Mouse (Mus musculus): ENCODE data around the gene Celf6. TPM values are rescaled to one million over a fixed set of nuclear protein-coding genes. Genes with fewer than 3 reads are reported as not detected.

The Celf6 gene
- polyA plus RNA-seq, 1 experiment: not detected

- peaks cover 8% of the 10 kb centered on the region for H3K27me3 ChIP-seq (ENCODE audit: control insufficient read depth, insufficient read depth, insufficient read length)
- H3K4me3 ChIP-seq: no peak overlapping the region
- no peaks in the 10 kb centered on the region for H3K79me2 ChIP-seq (ENCODE audit: control insufficient read depth, insufficient read depth)
- TF ChIP-seq TCF3 (IDR thresholded peaks at IDR 0.05; ENCODE audit: insufficient read length, low read depth) (no peak), POLR2A (IDR thresholded peaks at IDR 0.05; ENCODE audit: insufficient read length, low read depth) (no peak), CEBPB (IDR thresholded peaks at IDR 0.05; ENCODE audit: insufficient read depth, poor library complexity, severe bottlenecking) (no peak), TCF12 (IDR thresholded peaks at IDR 0.05; ENCODE audit: insufficient read depth, poor library complexity, severe bottlenecking) (no peak), USF1 (IDR thresholded peaks at IDR 0.05; ENCODE audit: low read depth) (no peak), MYOD1 (IDR thresholded peaks at IDR 0.05; ENCODE audit: control insufficient read depth in 1 of 3, insufficient read length in 2 of 3, low read depth in 2 of 3) (no peak)
- no peak overlapping the region for H3K4me2 ChIP-seq (ENCODE audit: low read depth)
- H3K36me3 ChIP-seq (ENCODE audit: control insufficient read depth, insufficient read depth): no peaks in the 10 kb centered on the region
- H3ac ChIP-seq (ENCODE audit: control insufficient read depth, insufficient read length): no peak overlapping the region
Observed at GRCm38 (mm10) chr9:59610950-59611349, 33.2 kb downstream of the Celf6 start.

GRCm38 (mm10) chr9:59615797-59616196, 38.1 kb downstream of the Celf6 start:
- no peaks in the 10 kb centered on the region for H3K36me3 ChIP-seq (ENCODE audit: control insufficient read depth, insufficient read depth)
- H3ac ChIP-seq (ENCODE audit: control insufficient read depth, insufficient read length): no peak overlapping the region
- no peaks in the 10 kb centered on the region for H3K27me3 ChIP-seq (ENCODE audit: control insufficient read depth, insufficient read depth, insufficient read length)
- H3K4me2 ChIP-seq (ENCODE audit: low read depth): no peak overlapping the region
- peaks cover 27% of the 10 kb centered on the region for H3K79me2 ChIP-seq (ENCODE audit: control insufficient read depth, insufficient read depth)
- H3K4me3 ChIP-seq: no peak overlapping the region
- no peak for TF ChIP-seq MYOD1 (IDR thresholded peaks at IDR 0.05; ENCODE audit: control insufficient read depth in 1 of 3, insufficient read length in 2 of 3, low read depth in 2 of 3)
- no peak for TF ChIP-seq TCF12 (IDR thresholded peaks at IDR 0.05; ENCODE audit: insufficient read depth, poor library complexity, severe bottlenecking)
- TF ChIP-seq TCF3 (IDR thresholded peaks at IDR 0.05; ENCODE audit: insufficient read length, low read depth): no peak
- TF ChIP-seq CEBPB (IDR thresholded peaks at IDR 0.05; ENCODE audit: insufficient read depth, poor library complexity, severe bottlenecking): no peak
- TF ChIP-seq MYOG (IDR thresholded peaks at IDR 0.05; ENCODE audit: control insufficient read depth in 1 of 3, insufficient read depth in 1 of 3, insufficient read length in 2 of 3, low read depth in 2 of 3): no peak
- no peak for TF ChIP-seq SRF (IDR thresholded peaks at IDR 0.05; ENCODE audit: control insufficient read depth, insufficient read length, low read depth)
- no peak for TF ChIP-seq MAX (IDR thresholded peaks at IDR 0.05; ENCODE audit: low read depth)

- Histone ChIP-seq H3K27me3 (ENCODE audit: control insufficient read depth, insufficient read depth, insufficient read length) (no peaks in the 10 kb centered on the region), H3K4me2 (ENCODE audit: low read depth) (peak within 1 kb of the TSS; percentile 78), H3ac (ENCODE audit: control insufficient read depth, insufficient read length) (peak within 1 kb of the TSS; percentile 82), H3K4me3 (peak within 1 kb of the TSS; percentile 54), H3K36me3 (ENCODE audit: control insufficient read depth, insufficient read depth) (peaks cover under 1% of the 10 kb centered on the region), H3K79me2 (ENCODE audit: control insufficient read depth, insufficient read depth) (peaks cover 28% of the 10 kb centered on the region)
- TF ChIP-seq TCF12 (IDR thresholded peaks at IDR 0.05; ENCODE audit: insufficient read depth, poor library complexity, severe bottlenecking): no peak
- no peak for TF ChIP-seq CEBPB (IDR thresholded peaks at IDR 0.05; ENCODE audit: insufficient read depth, poor library complexity, severe bottlenecking)
- peak in 1 of 3 experiments; percentile 31 for TF ChIP-seq MYOD1 (IDR thresholded peaks at IDR 0.05; ENCODE audit: control insufficient read depth in 1 of 3, insufficient read length in 2 of 3, low read depth in 2 of 3)
- TF ChIP-seq MAX (IDR thresholded peaks at IDR 0.05; ENCODE audit: low read depth): no peak
- TF ChIP-seq USF1 (IDR thresholded peaks at IDR 0.05; ENCODE audit: low read depth): peak; percentile 86
- no peak for TF ChIP-seq E2F4 (IDR thresholded peaks at IDR 0.05; ENCODE audit: insufficient read depth)
- no peak for TF ChIP-seq REST (IDR thresholded peaks at IDR 0.05; ENCODE audit: insufficient read depth, insufficient read length)
- no peak for TF ChIP-seq SRF (IDR thresholded peaks at IDR 0.05; ENCODE audit: control insufficient read depth, insufficient read length, low read depth)
- TF ChIP-seq POLR2AphosphoS2 (IDR thresholded peaks at IDR 0.05; ENCODE audit: insufficient read length, low read depth): peak; percentile 91
- no peak for TF ChIP-seq MYOG (IDR thresholded peaks at IDR 0.05; ENCODE audit: control insufficient read depth in 1 of 3, insufficient read depth in 1 of 3, insufficient read length in 2 of 3, low read depth in 2 of 3)
- TF ChIP-seq TCF3 (IDR thresholded peaks at IDR 0.05; ENCODE audit: insufficient read length, low read depth): no peak
- TF ChIP-seq POLR2A (IDR thresholded peaks at IDR 0.05; ENCODE audit: insufficient read length, low read depth): no peak
Observed at GRCm38 (mm10) chr9:59616622-59617306, 39.0 kb downstream of the Celf6 start, which contains the start of gene Parp6. Gene Parp6, plus strand, starts transcription at chr9:59617284.

- Histone ChIP-seq H3K4me2 (ENCODE audit: low read depth) (peak overlapping the region; percentile 67), H3K36me3 (ENCODE audit: control insufficient read depth, insufficient read depth) (peaks cover 7% of the 10 kb centered on the region), H3ac (ENCODE audit: control insufficient read depth, insufficient read length) (peak overlapping the region; percentile 82), H3K4me3 (peak overlapping the region; percentile 54), H3K27me3 (ENCODE audit: control insufficient read depth, insufficient read depth, insufficient read length) (no peaks in the 10 kb centered on the region), H3K79me2 (ENCODE audit: control insufficient read depth, insufficient read depth) (peaks cover 28% of the 10 kb centered on the region)
- TF ChIP-seq POLR2A (IDR thresholded peaks at IDR 0.05; ENCODE audit: insufficient read length, low read depth) (peak; percentile 64), TCF3 (IDR thresholded peaks at IDR 0.05; ENCODE audit: insufficient read length, low read depth) (no peak)
Observed at GRCm38 (mm10) chr9:59617307-59617973, 39.7 kb downstream of the Celf6 start.

- Histone ChIP-seq H3K36me3 (ENCODE audit: control insufficient read depth, insufficient read depth) (peaks cover 64% of the 10 kb centered on the region), H3ac (ENCODE audit: control insufficient read depth, insufficient read length) (no peak overlapping the region), H3K4me3 (no peak overlapping the region), H3K4me2 (ENCODE audit: low read depth) (no peak overlapping the region), H3K79me2 (ENCODE audit: control insufficient read depth, insufficient read depth) (no peaks in the 10 kb centered on the region), H3K27me3 (ENCODE audit: control insufficient read depth, insufficient read depth, insufficient read length) (no peaks in the 10 kb centered on the region)
- no peak for TF ChIP-seq MAX (IDR thresholded peaks at IDR 0.05; ENCODE audit: low read depth)
- no peak for TF ChIP-seq MYOG (IDR thresholded peaks at IDR 0.05; ENCODE audit: control insufficient read depth in 1 of 3, insufficient read depth in 1 of 3, insufficient read length in 2 of 3, low read depth in 2 of 3)
- no peak for TF ChIP-seq POLR2AphosphoS2 (IDR thresholded peaks at IDR 0.05; ENCODE audit: insufficient read length, low read depth)
- TF ChIP-seq TCF3 (IDR thresholded peaks at IDR 0.05; ENCODE audit: insufficient read length, low read depth): no peak
- TF ChIP-seq USF1 (IDR thresholded peaks at IDR 0.05; ENCODE audit: low read depth): no peak
- no peak for TF ChIP-seq MYOD1 (IDR thresholded peaks at IDR 0.05; ENCODE audit: control insufficient read depth in 1 of 3, insufficient read length in 2 of 3, low read depth in 2 of 3)
- no peak for TF ChIP-seq TCF12 (IDR thresholded peaks at IDR 0.05; ENCODE audit: insufficient read depth, poor library complexity, severe bottlenecking)
- TF ChIP-seq SRF (IDR thresholded peaks at IDR 0.05; ENCODE audit: control insufficient read depth, insufficient read length, low read depth): no peak
- no peak for TF ChIP-seq E2F4 (IDR thresholded peaks at IDR 0.05; ENCODE audit: insufficient read depth)
- no peak for TF ChIP-seq REST (IDR thresholded peaks at IDR 0.05; ENCODE audit: insufficient read depth, insufficient read length)
- no peak for TF ChIP-seq POLR2A (IDR thresholded peaks at IDR 0.05; ENCODE audit: insufficient read length, low read depth)
- no peak for TF ChIP-seq CEBPB (IDR thresholded peaks at IDR 0.05; ENCODE audit: insufficient read depth, poor library complexity, severe bottlenecking)
Observed at GRCm38 (mm10) chr9:59638372-59638771, 60.7 kb downstream of the Celf6 start.

Data from myocyte (in vitro differentiated cells).